Mouse (Mus musculus): Measurements from ENCODE around the gene Trmt13.
A peak's percentile ranks its signal among the peaks of the same experiment; 100 is the strongest.
"Not testable (repeated sequence)": the region's sequence is repeated elsewhere in the genome, so short reads cannot be mapped to it uniquely, and the experiment has no call there.

Gene Trmt13

GRCm38 (mm10) chr3:116634091-116634490 is 19.7 kb upstream of the Trmt13 start:
- no peak for DNase-seq (ENCODE audit: inconsistent ontology term)

GRCm38 (mm10) chr3:116632971-116633370 is 18.6 kb upstream of the Trmt13 start:
- DNase-seq (ENCODE audit: inconsistent ontology term): no peak

- DNase-seq (ENCODE audit: inconsistent ontology term): no peak
Measured at GRCm38 (mm10) chr3:116631459-116631858, 17.1 kb upstream of the Trmt13 start.

GRCm38 (mm10) chr3:116622641-116623040 is 8.3 kb upstream of the Trmt13 start:
- DNase-seq (ENCODE audit: inconsistent ontology term): no peak

GRCm38 (mm10) chr3:116620636-116621370 is 6.4 kb upstream of the Trmt13 start:
- DNase-seq (ENCODE audit: inconsistent ontology term): no peak

GRCm38 (mm10) chr3:116618855-116619254 is 4.5 kb upstream of the Trmt13 start:
- no peak for DNase-seq (ENCODE audit: inconsistent ontology term)

GRCm38 (mm10) chr3:116615318-116616068 is 1.1 kb upstream of the Trmt13 start:
- DNase-seq (ENCODE audit: inconsistent ontology term): no peak

- no peak for DNase-seq (ENCODE audit: inconsistent ontology term)
Measured at GRCm38 (mm10) chr3:116604570-116604969, 9.8 kb downstream of the Trmt13 start.

GRCm38 (mm10) chr3:116601781-116602180 is 12.6 kb downstream of the Trmt13 start:
- no peak for DNase-seq (ENCODE audit: inconsistent ontology term)

- DNase-seq (ENCODE audit: inconsistent ontology term): no peak
Measured at GRCm38 (mm10) chr3:116601005-116601404, 13.4 kb downstream of the Trmt13 start.

GRCm38 (mm10) chr3:116599705-116600104 is 14.7 kb downstream of the Trmt13 start:
- DNase-seq (ENCODE audit: inconsistent ontology term): no peak

- peak; percentile 6 for DNase-seq (ENCODE audit: inconsistent ontology term)
Measured at GRCm38 (mm10) chr3:116595603-116595991, 18.8 kb downstream of the Trmt13 start.

- DNase-seq (ENCODE audit: inconsistent ontology term): peak; percentile 98
Measured at GRCm38 (mm10) chr3:116594728-116595602, 19.4 kb downstream of the Trmt13 start, which contains the start of gene Sass6. TSS of gene Sass6 (plus strand) at chr3:116594982.

GRCm38 (mm10) chr3:116594076-116594727 is 20.2 kb downstream of the Trmt13 start:
- DNase-seq (ENCODE audit: inconsistent ontology term): no peak

- DNase-seq (ENCODE audit: inconsistent ontology term): no peak
Measured at GRCm38 (mm10) chr3:116582201-116582600, 32.2 kb downstream of the Trmt13 start.

- DNase-seq (ENCODE audit: inconsistent ontology term): no peak
Measured at GRCm38 (mm10) chr3:116577286-116577685, 37.1 kb downstream of the Trmt13 start.

GRCm38 (mm10) chr3:116570628-116571027 is 43.8 kb downstream of the Trmt13 start:
- DNase-seq (ENCODE audit: inconsistent ontology term): no peak

- DNase-seq (ENCODE audit: inconsistent ontology term): no peak
Measured at GRCm38 (mm10) chr3:116563095-116563492, 51.3 kb downstream of the Trmt13 start.

GRCm38 (mm10) chr3:116562408-116563094 is 51.8 kb downstream of the Trmt13 start, which contains the start of gene Lrrc39:
TSS of gene Lrrc39 (plus strand) at chr3:116562973.
- DNase-seq (ENCODE audit: inconsistent ontology term): no peak

GRCm38 (mm10) chr3:116561315-116561714 is 53.1 kb downstream of the Trmt13 start:
- not testable (repeated sequence) for DNase-seq (ENCODE audit: inconsistent ontology term)

- DNase-seq (ENCODE audit: inconsistent ontology term): peak; percentile 64
Measured at GRCm38 (mm10) chr3:116551362-116551761, 63.0 kb downstream of the Trmt13 start.

All from Muller cell, postnatal 12 days (primary cell).